Mouse (Mus musculus): ENCODE data around the gene Ring1.
"Not testable (repeated sequence)": the region's sequence is repeated elsewhere in the genome, so short reads cannot be mapped to it uniquely, and the experiment has no call there.

Gene Ring1

GRCm38 (mm10) chr17:34028501-34029149, 4.1 kb upstream of the Ring1 start:
- peak in 1 of 2 experiments; percentile 15 for DNase-seq

- DNase-seq = peak; percentile 93 to 94
These were observed 3.3 kb upstream of the Ring1 start, which contains the start of gene H2-Ke6 for GRCm38 (mm10) chr17:34027656-34028223. Gene H2-Ke6, minus strand, starts transcription at chr17:34028060.

- peak in 1 of 2 experiments; percentile 67 for DNase-seq
These were observed 2.6 kb upstream of the Ring1 start for GRCm38 (mm10) chr17:34026917-34027655.

GRCm38 (mm10) chr17:34026221-34026620, 1.7 kb upstream of the Ring1 start:
- peak; percentile 17 to 37 for DNase-seq

DNA sequence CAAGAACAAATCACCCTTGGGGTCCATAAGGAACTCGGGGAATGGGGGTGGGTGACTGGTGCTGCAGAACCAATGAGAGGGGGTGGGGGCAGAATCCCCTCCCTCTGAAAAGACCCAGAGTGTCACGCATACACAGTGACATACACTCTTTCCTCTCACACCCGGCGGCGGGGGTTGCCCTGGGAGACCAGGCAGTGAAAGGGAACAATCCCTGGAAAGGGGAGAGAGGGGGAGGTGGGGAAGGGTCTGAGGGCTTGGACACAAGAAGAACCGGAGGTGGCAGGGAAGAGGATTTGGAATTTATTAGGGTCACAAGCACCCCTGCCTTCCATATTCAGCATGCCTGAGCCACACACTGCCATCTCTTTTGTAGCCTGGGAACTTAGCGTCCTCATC, 1.3 kb upstream of the Ring1 start:
- peak in 1 of 2 experiments; percentile 53 for DNase-seq

- peak in 1 of 2 experiments; percentile 57 for DNase-seq
These were observed 628 bp upstream of the Ring1 start for GRCm38 (mm10) chr17:34024861-34025755.

- DNase-seq = no peak
These were observed 802 bp downstream of the Ring1 start for GRCm38 (mm10) chr17:34023678-34024077.

GRCm38 (mm10) chr17:34022987-34023386, 1.5 kb downstream of the Ring1 start:
- DNase-seq = no peak

GRCm38 (mm10) chr17:34022414-34022783, 2.1 kb downstream of the Ring1 start:
- DNase-seq = peak in 1 of 2 experiments; percentile 10

GRCm38 (mm10) chr17:34021539-34022413, 2.7 kb downstream of the Ring1 start:
- no peak for DNase-seq

DNA sequence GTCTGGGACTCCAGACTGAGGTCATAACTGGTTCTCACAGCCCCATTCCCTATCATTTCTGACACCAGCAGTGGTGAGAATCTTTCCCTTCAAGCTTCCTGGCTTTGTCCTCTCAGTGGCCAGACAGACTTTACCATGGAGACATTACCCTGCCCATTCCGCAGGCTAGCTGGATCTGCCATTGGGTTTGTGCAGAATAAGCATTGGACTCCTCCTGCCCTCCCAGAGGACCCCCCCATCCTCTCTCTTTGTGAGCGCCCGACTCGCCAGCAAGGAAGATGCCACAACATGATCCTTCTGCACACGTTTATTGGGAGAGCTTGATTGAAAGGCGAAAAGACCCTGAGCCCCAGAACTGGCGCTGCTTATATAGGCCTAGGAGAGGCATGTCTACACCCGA, 11.0 kb downstream of the Ring1 start:
- DNase-seq = no peak

DNA sequence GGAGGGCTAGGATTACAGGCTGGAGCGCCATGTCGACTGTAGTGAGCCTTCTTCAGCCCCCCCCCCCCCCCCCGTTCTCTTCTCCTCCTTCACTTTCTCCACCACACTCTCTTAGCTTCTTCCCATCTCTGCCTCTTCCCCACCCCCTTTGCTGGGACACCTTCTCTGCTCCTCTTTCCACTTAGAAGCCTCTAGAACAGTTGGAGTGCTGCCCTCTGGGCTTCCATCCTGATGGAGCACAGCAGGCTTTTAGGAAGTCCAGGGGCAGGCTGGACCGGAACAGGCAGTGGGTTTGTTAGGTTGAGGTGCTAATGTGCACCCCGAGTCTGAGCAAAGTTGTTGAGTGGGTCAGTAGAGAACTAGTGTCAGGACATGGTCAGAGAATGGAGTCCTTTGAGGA, 14.3 kb downstream of the Ring1 start:
- no peak for DNase-seq

GRCm38 (mm10) chr17:34006570-34006969, 17.9 kb downstream of the Ring1 start:
- DNase-seq = no peak

GRCm38 (mm10) chr17:34003426-34003825, 21.1 kb downstream of the Ring1 start:
- peak; percentile 47 to 74 for DNase-seq

- DNase-seq = not testable (repeated sequence)
These were observed 23.7 kb downstream of the Ring1 start for GRCm38 (mm10) chr17:34000796-34001195.

DNA sequence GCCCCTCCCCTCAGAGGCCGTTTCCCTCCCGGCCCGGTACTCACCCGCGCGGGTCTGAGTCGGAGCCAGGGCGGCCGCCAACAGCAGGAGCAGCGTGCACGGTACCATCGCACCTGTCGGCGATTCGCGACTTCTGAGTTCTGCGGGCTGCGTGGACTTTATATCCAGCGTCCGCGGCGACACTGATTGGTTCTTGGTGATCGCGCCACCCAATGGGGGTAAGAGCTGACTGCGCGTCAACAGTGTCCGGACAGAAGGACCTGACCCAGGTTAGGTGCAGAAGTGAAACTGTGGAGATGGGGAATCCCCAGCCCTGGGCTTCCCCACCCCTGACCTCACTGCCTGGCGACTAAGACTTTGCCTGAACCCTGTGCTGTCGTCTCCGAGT, 24.3 kb downstream of the Ring1 start, which contains the start of gene H2-K1:
H2-K1 (minus strand) TSS at position 198 of the 388 bp plus-strand sequence.
- peak; percentile 76 to 80 for DNase-seq

DNA sequence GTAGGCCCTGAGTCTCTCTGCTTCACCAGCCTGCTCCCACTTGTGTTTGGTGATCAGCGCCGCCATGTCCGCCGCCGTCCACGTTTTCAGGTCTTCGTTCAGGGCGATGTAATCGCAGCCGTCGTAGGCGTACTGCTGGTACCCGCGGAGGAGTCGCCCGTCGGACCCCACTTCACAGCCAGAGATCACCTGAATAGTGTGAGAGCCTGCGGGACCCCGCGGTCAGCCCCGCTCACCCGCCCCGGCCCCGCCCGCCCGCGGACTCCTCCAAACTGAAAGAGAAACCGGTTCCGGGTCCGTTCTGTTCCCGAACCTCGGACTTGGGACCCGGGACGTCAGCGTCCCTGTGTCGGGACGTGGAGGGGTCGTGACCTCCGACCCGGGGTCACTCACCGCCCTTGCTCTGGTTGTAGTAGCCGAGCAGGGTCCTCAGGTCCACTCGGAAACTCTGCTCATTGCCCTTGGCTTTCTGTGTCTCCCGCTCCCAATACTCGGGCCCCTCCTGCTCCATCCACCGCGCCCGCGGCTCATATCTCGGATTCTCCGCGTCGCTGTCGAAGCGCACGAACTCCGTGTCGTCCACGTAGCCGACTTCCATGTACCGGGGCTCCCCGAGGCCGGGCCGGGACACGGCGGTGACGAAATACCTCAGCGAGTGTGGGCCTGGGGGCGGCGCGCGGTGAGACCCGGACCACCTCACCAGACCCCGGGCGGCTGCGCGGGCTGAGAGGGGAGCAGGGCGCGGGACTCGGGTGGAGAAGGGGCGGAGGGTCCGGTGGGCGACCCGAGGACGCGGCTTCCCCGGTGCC, 24.9 kb downstream of the Ring1 start:
- DNase-seq = peak; percentile 19 to 20

DNA sequence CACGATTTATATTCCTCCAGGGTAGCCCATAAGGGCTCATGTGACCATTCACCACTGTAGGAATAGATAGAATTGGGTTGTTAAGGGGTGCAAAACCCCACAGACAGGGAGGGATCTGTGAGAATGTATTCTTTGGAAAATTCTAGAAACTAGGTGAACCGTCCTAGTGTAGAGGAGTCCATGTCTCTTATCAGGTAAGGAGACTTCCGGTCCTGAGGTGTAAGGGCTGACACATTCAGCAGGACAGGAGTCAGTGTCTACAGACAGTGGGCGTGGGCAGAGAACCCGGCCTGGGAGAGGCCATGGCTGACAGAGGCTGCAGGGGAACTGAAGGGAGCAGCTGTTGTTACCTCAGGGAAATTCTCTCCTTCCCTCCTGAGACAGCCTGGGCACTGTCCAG, 25.8 kb downstream of the Ring1 start:
- not testable (repeated sequence) for DNase-seq

DNA sequence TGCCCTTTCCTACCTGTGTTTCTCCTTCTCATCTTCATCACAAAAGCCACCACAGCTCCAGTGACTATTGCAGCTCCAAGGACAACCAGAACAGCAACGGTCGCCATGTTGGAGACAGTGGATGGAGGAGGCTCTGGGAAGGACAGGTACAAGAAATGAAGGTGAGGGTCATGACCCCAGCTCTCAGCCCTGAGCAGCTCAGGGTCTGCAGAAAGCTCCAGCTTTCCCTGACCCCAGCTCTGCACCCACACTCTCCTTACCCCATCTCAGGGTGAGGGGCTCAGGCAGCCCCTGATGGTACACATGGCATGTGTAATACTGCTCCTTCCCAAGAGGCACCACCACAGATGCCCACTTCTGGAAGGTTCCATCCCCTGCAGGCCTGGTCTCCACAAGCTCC, 27.5 kb downstream of the Ring1 start:
- DNase-seq = not testable (repeated sequence)

DNA sequence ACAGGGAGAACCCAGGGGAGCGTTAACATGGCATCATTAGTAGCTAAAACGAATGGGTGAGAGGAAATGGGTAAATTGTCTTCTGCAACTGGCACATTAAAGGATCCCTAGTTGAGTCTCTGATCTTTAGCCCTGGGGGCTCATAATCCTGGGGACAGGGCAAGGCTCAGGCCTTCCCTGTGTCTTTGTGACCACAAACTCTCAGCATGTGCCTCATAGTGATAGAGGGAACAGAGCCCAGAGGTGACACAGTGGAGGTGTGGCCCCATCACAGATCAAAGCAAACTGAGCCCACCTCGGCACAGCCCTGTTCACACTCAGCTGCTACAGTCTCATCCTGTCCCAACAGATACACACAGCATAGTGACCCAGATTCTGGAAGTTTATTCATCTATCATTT, 28.8 kb downstream of the Ring1 start:
- no peak for DNase-seq

DNA sequence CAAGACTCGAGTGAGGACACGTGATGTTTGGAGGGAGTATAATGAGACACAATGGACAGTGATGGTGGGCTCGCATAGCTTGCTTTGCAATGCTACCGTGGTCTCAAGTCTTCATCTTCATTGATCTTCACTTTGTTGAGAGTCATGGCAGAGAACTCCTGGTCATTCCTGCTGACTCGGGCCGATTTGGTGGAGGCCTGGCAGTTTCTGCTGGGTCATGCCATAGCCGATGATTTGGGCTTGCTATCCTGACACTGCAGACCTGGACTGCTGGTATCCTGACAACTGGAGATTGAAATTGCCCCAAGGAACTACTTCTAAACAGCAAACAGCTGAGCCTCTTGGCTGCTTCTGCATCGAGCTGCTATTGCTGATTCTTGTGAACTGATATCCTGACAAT, 29.5 kb downstream of the Ring1 start:
- DNase-seq = no peak
